Mouse (Mus musculus) gonadal fat pad, adult 2 months (tissue): ENCODE data around the gene Nt5c2. TPM values are rescaled to one million over a fixed set of nuclear protein-coding genes. Genes with fewer than 3 reads are reported as not detected.
"Not testable (repeated sequence)": the region's sequence is repeated elsewhere in the genome, so short reads cannot be mapped to it uniquely, and the experiment has no call there.

Experiments used
- DNase-seq: peaks from one replicate; pipeline ENCODE4 v3.0.0-alpha.2; 2012; ENCODE audit warnings: low read depth
- polyA plus RNA-seq: library from polyadenylated mRNA; depleted of rRNA; stranded (reverse); fragments of >200 nt; gene quantifications from 2 replicates; pipeline ENCODE4 v1.2.3, GENCODE M21; 2012

Gene Nt5c2
- polyA plus RNA-seq, 1 experiment: 19.7 TPM

DNA sequence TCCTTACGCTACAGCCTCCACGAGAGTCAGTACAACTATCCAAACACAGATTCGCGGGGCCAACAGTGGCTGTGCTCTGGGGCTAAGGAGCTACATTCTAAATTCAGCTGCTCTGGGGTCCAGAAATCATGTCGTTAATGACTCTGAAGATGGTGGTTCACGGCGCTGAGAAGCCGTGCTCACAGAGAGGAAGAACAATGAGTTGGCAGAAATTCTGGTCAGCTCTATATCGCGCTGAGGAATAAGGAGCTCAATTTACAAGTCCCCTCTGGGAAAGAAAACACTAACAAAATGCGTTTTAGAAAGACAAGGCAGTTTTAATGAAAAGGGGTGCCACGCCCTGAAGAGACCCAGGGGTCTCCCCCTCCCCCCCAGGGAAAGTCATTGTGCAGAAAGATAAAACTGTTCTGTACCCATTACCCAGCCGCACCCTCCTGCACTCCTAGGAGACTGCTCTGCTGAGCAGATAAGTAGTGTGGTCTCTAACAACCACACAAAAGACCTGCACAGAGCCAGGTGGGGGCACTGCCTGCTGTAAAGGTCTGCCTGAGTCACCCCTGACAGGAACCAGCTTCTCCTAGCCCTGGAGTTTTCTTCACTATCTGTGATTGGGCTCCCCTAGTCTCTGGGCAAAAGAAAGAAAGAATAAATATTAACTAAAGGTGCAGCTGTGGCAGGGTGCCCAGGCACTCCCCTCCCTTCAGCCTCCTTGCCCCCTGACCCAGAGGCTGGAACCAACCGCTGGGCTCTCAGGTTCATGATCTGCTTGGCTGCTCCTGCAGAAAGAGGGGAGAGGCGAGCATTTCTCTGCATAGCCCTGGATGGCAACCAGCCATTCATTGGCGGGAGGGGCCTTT is 26.5 kb downstream of the Nt5c2 start:
- no peak for DNase-seq

DNA sequence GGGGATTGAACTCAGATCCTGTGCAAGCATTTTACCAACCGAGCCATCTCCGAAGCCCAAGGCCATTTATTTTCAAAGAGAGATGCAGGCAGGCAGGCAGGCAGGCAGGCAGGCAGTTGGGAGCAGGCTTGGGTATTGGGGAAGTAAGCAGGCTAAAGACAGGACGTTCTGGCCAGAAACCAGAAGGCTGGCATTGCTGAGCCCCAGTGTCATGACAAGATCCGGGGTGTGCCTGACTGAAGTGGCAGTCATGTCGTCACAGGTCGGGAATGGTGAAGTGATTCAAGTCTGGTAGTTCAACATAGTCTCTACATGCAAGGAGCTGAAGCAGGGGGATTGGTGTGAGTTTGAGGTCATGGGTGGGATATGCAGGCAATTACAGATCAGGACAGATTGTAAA is 27.3 kb downstream of the Nt5c2 start:
- no peak for DNase-seq

DNA sequence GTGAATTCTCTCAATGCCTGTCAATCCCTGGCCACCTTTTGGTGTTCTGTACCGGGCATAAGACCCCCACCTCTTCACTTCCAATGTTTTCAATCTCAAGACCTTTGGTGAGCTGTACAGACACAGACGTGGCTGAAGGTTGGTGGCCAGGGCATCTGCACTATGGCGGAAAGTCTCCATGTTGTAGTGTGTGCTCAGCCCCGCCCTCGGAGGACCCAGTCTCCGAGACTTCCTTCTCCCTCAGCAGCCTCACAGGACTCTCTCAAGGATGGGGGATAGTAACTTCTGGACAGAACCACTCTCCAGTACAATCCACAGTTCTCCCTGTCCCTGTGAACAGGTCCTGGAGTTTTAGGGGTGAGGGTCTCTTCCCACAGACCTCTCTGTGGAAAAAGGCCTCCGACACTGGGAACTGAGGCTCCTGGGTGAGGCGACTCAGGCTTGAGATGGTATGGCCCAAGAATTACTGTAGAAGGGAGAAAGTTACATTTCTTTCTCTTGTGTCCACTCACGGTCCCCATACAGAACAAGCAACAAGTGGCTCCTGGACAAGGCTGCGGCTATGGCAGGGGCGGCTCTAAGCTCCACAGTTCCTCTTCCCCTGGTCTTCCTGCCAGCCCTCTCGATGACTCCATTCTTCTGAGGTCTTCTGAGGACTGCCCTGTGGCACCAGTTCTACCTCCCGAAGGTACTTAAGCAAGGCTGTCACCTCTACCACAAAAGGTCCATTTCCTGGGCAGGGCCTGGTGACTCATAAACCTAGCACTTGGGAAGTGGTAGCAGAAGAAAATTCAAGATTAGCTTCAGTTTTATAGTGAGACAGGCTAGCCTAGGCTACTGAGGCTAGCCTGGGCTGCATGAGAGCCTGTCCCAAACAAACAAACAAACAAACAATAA is 30.0 kb downstream of the Nt5c2 start:
- DNase-seq: no peak

DNA sequence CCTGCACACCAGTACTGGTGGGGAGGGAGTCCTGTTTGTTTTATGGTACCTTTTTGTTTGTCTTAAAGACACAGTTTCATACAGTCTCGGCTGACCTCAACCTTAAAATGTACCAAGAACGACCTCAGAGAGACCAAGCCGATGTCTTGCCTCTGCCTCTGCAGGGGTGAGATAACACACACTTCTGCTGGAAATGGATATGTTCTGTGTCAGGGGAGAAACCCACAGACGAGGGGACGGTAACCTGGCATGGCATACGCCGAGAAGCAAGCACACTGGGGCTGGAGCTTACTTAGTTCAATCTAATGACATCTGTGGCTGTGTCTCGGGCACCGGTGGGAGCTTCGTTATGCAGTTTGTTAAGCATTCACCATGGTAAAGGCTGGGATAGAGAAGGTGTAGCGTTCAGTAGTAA is 31.0 kb downstream of the Nt5c2 start:
- DNase-seq: no peak

DNA sequence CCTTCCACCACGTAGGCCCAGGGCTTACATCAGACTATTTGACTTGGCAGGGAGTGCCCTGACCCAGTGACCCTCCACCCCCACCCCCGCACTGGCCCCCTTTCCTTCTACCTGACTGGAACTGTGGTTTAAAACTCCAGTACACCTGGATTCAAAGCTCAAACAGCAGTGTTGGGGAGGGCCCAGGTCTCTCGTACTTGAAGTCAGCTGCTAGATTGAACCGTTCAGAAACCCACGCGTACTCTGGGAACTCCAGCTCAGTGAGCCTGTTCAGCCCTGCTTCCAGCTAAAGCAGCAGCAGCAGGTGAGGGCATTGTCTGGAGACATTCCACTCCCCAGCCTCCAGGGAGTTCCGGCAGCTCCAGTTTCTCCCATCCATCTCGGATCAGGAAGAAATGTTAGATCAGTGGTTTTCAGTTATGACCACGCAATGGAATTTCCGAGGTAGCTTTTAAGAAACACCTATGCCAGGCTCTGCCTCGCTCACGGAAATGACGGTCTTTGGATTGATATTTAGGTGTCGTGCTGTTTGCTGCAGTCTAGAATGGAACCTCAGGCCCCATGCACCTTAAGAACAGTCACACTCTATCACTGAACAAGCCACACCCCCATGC is 31.5 kb downstream of the Nt5c2 start:
- no peak for DNase-seq

DNA sequence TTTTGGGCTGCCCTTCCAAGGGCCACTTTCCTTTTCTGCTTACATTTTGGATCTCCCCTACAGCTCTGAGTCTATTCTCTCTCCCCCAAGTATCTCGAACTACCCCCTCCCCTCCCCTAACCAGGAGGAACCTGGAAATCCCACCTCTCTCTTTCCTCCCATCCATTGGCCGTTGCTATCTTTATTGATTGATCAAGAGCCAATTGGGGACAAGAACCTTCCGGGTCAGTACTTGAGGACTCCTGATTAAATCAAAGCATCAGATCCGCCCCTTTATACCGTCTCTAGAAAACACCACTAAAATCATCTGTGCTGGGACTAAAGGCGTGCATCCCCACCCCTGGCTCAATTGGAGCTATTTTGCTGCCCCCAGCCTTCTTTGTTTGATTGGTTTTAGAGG is 33.5 kb downstream of the Nt5c2 start:
- DNase-seq: no peak

DNA sequence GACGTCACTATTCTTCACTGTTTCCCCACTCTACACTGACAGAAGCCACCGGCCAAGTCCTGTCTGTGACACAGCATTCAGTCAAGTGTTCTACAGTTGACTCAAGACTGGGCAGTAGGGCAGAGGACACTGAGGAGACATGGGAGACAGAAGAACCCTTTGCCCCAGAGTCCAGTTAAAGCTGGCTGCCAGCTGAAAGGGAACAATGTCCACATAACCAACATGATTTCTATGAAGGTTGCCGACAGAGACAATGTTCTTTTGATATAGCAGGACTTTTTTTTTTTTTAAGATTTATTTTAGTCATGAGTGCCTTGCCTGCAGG is 35.2 kb downstream of the Nt5c2 start:
- DNase-seq: no peak

DNA sequence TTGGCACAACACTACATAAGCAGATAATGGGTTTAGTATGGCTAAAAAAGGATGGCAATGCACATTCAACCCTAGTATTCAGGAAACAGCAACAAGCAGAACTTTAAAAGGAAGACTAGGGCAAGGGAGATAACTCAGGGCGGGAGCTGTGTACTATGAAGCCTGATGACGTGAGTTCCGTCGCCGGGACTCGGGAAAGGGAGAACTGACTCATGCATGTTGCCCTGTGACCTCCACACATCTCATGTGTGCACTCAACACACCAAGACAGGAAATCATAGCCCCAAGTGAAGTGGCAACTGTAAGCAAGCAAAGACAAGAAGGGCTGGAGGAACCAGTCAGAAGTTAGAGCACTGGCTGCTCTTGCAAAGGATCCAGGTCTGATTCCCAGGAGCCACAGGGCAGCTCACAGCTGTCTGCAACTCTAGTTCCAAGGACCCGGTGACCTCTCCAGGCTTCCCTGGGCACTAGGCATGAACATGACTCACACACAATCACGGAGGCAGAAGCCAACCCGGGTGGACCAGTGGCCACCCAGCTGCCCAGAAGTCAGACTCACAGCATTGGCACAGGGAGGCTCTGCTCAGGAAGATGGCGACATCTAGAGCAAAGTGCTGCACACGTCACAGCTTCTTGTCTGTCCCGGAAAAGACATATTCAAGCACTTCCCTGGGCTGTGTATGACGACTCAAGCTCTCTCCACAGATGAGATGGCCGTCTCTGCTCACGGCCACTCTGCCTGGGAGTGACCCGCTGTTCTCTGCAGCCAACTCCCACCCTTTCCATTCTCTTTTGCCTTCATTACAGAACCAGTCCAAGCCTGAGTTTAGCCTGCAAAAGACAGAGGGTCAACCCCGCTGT is 35.8 kb downstream of the Nt5c2 start:
- DNase-seq: no peak

DNA sequence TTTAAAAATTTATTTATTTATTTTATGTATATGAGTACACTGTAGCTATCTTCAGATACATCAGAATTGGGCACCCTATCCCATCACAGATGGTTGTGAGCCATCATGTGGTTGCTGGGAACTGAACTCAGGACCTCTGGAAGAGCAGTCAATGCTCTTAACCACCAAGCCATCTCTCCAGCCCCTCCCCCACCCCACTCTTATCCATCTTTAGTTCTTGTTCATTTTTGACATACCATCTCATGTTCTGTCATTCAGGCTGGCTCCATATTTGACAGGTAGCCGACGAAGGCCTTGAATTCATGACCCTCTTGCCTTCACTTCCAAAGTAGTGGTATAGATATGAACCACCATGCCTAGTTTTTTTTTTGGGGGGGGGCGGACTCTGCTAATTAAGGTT is 36.9 kb downstream of the Nt5c2 start:
- not testable (repeated sequence) for DNase-seq

DNA sequence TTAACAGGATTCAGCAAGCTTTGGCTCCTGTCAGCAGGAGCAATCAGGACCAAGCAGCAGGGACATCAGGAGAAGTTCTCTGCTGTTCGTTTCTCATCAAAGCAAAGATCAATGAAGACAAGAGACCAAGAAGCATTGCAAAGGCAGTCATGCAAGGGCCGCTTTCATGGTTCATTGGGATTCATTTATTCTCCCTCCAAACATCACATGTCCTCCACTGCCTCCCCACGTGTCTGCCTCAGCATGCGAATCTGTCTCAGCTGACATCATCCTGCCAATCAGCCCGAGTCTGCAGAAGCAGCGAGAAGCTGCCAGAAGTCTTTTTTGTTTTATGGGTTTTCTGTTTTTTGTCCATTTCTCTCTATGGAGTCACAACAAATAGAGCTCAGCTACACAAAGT is 37.5 kb downstream of the Nt5c2 start:
- no peak for DNase-seq

DNA sequence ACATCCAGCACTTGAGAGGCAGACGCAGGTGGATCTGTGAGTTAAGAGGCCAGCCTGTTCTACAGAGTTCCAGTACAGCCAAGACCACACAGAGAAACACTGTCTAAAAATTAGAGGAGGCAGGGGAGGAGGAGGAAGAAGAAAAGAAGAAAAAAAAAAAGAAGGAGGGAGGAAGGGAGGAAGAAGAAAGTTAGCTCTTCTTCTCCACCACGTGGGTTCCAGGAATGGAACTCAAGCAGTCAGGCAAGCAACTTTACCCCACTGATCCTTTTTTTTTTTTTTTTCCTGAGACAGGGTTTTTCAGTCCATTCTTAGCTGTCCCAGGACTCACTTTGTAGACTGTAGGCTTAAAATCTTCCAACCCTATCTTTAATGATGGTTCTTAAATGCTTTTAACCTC is 38.2 kb downstream of the Nt5c2 start:
- DNase-seq: no peak

DNA sequence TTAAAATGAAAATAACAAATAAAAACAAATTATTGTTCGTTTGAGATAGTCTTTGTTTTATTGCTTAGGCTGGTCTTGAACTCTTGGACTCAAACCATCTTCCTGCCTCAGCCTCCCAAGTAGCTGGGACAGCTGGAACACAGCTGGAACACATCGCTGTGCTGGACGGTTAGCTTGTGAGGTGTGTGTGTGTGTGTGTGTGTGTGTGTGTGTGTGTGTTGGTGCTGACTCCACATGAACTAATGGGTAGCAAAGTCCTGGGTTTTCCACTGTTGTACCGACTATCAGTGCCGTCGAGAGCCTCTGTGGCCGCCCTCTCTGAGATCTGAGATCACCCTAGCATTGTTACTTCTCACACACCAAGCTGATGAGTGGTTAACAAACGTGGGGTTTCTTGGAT is 39.0 kb downstream of the Nt5c2 start:
- no peak for DNase-seq

DNA sequence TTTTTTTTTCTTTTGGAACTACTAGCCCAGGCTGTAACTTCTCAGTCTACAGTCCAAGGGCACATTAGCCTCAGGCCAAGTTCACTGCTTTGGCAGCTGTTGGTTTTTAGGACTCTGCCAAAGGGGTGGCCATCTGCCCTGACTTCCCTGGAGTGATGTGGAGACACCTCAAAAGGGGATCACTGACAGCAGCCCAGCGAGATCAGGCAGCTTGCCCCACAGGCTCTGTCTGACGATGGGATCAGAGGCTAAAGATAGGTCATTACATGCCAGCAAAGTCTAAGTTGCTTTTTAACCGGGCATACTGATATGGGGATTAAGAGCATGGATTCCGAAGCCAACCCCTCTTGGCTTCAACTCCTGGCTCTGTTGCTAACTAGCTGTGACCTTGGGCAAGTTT is 39.4 kb downstream of the Nt5c2 start:
- DNase-seq: no peak

DNA sequence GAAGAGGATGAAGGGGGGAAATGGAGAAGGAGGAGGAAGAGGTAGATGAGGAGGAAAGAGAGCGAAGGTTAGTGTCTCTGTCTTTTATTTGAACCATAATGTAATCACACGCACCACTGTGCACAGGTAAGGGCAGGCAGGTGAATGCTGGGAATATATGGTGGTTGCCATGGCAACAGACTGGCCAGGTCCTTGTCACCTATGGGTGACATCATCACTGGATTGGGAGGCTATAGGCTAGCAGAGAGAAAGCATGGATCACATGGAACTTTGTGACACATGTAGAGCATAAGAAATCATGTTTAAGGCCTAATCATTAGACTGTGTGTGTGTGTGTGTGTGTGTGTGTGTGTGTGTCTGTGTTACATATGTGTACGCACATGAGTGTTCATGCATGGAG is 42.8 kb downstream of the Nt5c2 start:
- no peak for DNase-seq

DNA sequence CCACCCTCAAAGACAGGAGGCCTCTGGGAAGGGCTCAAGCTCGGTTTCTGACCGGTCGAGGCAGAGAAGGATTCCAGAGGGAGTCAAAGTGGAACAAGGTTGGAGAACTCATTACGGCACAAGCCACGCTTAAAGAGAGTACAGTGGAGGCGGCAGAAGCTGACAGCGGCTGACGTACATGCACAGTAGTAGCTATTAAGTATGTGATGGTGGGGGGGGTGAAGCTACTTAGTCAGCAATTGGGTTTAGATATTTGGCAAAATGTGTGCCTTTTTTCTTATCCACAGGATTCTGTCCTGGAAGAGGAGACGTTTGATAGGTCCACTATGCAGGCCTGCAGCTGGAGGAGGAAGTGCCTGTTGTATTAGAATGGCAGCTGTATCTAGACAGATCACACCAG is 43.2 kb downstream of the Nt5c2 start:
- no peak for DNase-seq

DNA sequence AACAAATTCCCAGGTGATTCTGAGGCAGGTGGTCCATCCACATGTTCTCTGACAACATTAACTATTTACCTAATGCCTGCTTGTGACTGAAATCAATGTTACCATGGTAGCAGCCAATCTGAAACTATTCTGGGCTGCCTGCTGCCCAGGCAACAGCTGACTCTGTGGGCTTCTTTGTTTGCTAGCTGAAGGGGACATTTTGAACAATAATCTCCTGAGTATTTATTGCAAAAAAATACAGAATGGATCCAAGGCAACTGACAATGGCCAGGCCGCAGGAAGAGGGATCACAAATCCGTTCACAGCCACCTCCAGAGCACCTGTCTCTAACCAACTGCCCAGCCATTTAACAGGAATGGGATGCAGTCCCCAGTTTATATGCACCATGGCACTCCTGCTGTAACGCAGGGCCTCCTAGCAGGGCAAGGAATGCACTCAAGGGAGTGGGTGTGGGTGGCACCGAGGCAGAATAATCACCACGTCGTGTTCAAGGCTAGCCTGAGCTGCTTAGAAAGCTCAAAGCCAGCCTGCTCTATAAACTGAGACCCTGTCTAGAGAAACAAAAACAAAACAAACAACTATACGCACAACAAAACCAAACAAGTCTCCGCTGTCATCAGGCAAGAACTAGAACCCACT is 43.8 kb downstream of the Nt5c2 start:
- no peak for DNase-seq

DNA sequence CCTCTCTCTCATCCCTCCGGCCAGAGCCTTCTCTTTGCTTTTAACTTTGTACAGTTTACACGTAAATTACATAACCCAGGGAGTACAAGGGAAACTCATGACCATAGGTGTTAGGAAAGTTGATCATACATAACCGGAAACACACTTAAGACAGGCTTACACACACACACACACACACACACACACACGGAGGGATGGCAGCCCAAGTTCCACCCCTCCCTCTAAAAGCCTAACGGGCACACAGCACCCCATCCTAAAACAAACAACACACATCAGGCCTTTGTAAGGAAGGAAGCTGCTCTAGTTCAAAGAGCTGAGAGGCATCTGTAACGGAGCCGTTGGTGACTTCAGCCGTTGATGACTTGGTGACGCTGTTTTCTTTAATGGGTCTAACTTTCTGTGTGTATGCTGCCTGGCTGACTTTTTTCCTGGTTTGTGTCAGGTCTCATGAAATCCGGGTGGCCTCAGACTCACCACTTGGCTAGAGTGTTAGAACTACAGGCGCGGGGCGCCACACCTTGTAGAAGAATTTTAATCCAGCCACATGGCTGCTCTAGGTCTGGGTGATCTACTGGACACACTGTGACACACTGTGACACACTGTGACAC is 44.7 kb downstream of the Nt5c2 start:
- DNase-seq: no peak

DNA sequence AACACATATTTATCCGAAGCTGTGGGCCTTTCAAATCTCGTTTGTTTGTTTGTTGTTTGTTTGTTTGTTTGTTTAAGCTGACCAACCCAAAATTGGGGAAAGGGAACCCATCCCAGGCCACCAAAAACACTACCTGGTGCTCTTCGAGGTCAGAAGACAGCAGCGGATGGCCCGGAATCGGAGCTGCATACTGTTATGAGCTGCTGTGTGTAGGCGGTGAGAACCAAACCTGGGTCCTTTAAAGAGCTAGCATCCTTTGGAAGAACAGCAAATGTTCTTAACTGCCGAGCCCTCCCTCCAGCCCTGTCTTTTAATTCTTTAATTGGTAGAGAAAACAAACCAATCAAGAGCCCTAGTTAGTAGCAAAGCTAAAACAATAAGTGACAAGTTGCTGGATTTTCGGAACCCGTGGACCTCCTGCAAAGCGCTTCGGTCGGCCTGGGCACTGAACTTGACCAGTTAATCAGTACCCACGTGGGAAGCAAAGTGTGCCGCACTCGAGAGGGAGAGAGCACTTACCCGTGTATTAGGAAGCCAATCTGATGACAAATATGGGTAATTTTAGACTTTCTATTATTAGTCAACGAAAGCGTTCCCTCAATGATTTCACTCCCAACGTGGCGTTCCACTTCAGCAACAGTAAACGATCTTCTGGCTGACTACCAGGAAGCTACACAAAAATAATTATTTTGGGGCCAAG is 45.5 kb downstream of the Nt5c2 start:
- no peak for DNase-seq

DNA sequence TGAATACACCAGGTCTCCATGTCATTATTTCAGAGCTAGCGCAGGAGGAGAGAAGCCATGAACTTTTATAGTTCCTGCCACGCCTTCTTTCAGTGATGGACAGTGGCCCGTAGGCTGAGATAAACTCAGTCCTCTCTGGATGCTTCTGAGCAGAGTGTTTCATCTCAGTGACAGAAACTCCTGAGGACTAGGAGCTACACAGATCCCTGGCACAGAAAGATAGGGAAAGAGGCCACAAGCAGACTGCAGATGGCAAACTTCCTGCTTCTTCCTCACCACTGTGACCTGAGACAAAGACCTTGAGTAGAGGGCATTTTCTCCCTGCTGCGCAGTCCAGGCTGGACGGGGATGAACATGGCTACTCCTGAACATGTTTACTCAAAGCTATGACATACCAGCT is 46.1 kb downstream of the Nt5c2 start:
- DNase-seq: no peak

DNA sequence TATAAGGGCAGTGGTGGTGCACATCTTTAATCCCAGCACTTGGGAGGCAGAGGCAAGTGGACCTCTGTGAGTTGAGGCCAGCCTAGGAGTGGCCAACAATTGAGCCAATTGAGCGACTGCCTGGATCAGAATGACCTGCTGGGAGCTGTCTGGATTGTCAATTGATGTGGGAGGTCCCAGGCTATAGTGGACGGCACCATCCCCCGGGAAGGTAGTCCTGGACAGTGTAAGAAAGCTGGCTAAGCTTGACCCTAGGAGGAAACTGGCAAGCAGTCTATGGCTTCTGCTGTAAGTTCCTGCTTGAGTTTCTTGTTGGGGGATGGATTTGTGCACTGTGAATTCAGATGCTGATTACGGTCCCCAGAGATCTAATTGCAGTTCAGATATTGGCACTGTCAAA is 47.1 kb downstream of the Nt5c2 start:
- no peak for DNase-seq
